Comparison of ENCODE assay signal across 27 mouse cellular contexts in the genomic region with DNA sequence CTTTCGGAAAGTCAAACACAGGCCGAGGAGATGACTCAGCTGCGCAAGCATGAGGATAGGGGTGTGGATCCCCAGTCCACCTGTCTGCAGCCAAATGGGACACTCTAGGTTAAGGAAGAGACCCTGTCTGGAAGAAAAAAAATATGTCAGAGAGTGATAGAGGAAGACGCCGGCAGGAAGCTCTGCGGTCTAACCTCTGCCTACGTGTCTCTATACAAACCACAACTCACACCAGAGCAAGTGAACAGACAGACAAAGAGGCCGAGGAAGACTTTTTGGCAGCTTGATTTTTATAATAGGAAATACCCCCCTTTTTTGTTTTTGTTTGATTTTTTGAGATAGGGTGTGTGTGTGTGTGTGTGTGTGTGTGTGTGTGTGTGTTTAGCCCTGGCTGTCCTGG. TPM values are rescaled to one million over a fixed set of nuclear protein-coding genes. Genes with fewer than 3 reads are reported as not detected.
A peak's percentile ranks its signal among the peaks of the same experiment; 100 is the strongest.
DNase-seq lines count a peak whose midpoint lies in the region.
"Had no signal": no experiment of that assay in that cellular context is flagged by ENCODE, and none has a peak within 500 bp of the region (broad histone marks: within the 10 kb centered on the region; RNA-seq: fewer than 3 reads in every experiment).

No protein-coding gene starts in this region.

- intact Hi-C loops in left cerebral cortex, postnatal 14 days (cut with DNase I), result no loop called here

- DNase-seq in thymus, postnatal 0 days (ENCODE audit: low spot score), result peak; percentile 62
- DNase-seq in thymus, postnatal 10 days (ENCODE audit: low spot score in 2 of 2), result no peak
- peak; percentile 68 for DNase-seq in T-cell, adult 2 months (ENCODE audit: low spot score)
- peak; percentile 79 for DNase-seq in naive thymus-derived CD4-positive, alpha-beta T cell, adult 2 months (ENCODE audit: low read depth)
- peak; percentile 13 for DNase-seq in thymus, postnatal 4 days
- DNase-seq in heart, adult 11 months, result no peak
- no peak for DNase-seq in kidney, adult 8-10 months
- no peak for DNase-seq in left cerebral cortex, postnatal 14 days (ENCODE audit: low spot score in 2 of 2)
- DNase-seq: adrenal gland, postnatal 10 days; cerebellum, adult 11 months; cerebellum, adult 8-10 months; cerebellum, postnatal 14 days; embryo, embryonic 11 days; gastrocnemius, postnatal 36 days; heart, adult 18-20 months; heart, postnatal 10 days had no signal

RNA-seq across cellular contexts. Expression of gene Krt222, which starts 11.4 kb away (rescaled TPM):
- 1.7 and 2.0 TPM in 2 replicates for polyA plus RNA-seq in thymus, postnatal 0 days (2015; fragmentation: Nextera tagmentation; extraction: Ambion mirVana)
- total RNA-seq in left cerebral cortex, postnatal 14 days (2021), result 10 to 100 TPM; 27.7 to 30.0 TPM
- total RNA-seq: common myeloid progenitor, adult 5-6 weeks; hematopoietic stem cell, adult 5-6 weeks had no signal

RNA-seq across cellular contexts. Expression of gene Smarce1, which starts 24.5 kb away (rescaled TPM):
- 227 and 240 TPM in 2 replicates for polyA plus RNA-seq in thymus, postnatal 0 days (2015; fragmentation: Nextera tagmentation; extraction: Ambion mirVana)
- 10 to 100 TPM; 67.1 to 73.7 TPM for total RNA-seq in left cerebral cortex, postnatal 14 days (2021)

RNA-seq across cellular contexts. Expression of gene Krt24, which starts 29.7 kb away (rescaled TPM):
- 0.72 and 0.75 TPM in 2 replicates for polyA plus RNA-seq in thymus, postnatal 0 days (2015; fragmentation: Nextera tagmentation; extraction: Ambion mirVana)
- not detected for total RNA-seq in left cerebral cortex, postnatal 14 days (2021)
- total RNA-seq: adrenal gland, postnatal 10 days; adrenal gland, postnatal 4 days; common myeloid progenitor, adult 5-6 weeks; ES-E14; gastrocnemius, adult 8-10 months; gastrocnemius, postnatal 36 days; heart, adult 18-20 months; heart, postnatal 10 days; hematopoietic stem cell, adult 5-6 weeks; hindbrain, postnatal 0 days had no signal
- polyA plus RNA-seq: erythroblast, embryonic 14.5 days; forebrain, embryonic 10.5 days; forebrain, embryonic 14.5 days; heart, embryonic 10.5 days; heart, embryonic 14.5 days had no signal

Comparison
In these comparisons a context has a peak if more than half of its experiments do, and no peak if none do; other contexts are left out.
1. DNase-seq: peak in thymus, postnatal 0 days (single experiment), T-cell, adult 2 months (single experiment), naive thymus-derived CD4-positive, alpha-beta T cell, adult 2 months (single experiment) and thymus, postnatal 4 days (single experiment); none in thymus, postnatal 10 days (0 of 2), heart, adult 11 months (single experiment), kidney, adult 8-10 months (0 of 2) and left cerebral cortex, postnatal 14 days (0 of 2).